ENCODE assay signal across 9 mouse cellular contexts in the genomic region with DNA sequence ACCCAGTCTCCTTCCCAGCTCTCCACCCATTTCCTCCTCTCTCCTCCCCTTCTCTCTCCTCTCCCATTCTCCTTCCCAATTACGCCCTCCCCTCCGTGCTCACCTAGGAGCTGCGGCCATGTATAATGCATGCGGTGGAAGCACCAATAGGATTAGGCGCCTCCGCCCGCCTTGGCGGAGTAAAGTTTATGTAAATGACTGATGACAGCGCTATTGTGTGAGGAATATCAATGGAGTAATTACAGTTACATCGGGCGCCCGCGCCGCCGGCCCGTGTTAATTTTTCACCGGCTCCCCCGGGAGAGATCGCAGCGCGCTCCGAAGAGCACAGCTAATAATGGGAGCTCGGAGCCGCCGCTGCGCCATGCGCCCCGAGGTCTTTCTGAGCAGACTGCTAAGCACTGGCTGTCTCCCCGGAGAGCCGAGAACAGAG. TPM values are rescaled to one million over a fixed set of nuclear protein-coding genes. Genes with fewer than 3 reads are reported as not detected.
DNase-seq lines count a peak whose midpoint lies in the region; ATAC-seq lines count a peak whose summit lies in the region.
"Had no signal": no experiment of that assay in that cellular context is flagged by ENCODE, and none has a peak within 500 bp of the region (broad histone marks: within the 10 kb centered on the region; RNA-seq: fewer than 3 reads in every experiment).

No protein-coding gene starts in this region.

- H3K4me1 ChIP-seq in heart, embryonic 14.5 days (ENCODE audit: control insufficient read depth in 2 of 2, insufficient read depth in 2 of 2, low read length in 2 of 2): peaks cover 5 to 8% of the 10 kb centered on the region in 2 experiments
- peaks cover 44% of the 10 kb centered on the region for H3K4me1 ChIP-seq in hindbrain, embryonic 12.5 days
- peaks cover 23% of the 10 kb centered on the region for H3K4me1 ChIP-seq in midbrain, embryonic 16.5 days (ENCODE audit: control insufficient read depth, insufficient read depth, low read length)

- ATAC-seq in heart, embryonic 14.5 days (ENCODE audit: insufficient number of reproducible peaks, insufficient read depth, low FRiP score, low read depth): no peak
- peak; percentile 18; the same call in 1 of the 2 replicates for ATAC-seq in common myeloid progenitor, adult 5-6 weeks (replicated peaks; ENCODE audit: low read depth, poor library complexity, severe bottlenecking)
- ATAC-seq in hindbrain, embryonic 12.5 days (ENCODE audit: low FRiP score): peak; percentile 89
- peak; percentile 89 for ATAC-seq in midbrain, embryonic 16.5 days

- under 1% methylated on average over 30 of the region's 30 CpGs for WGBS in heart, embryonic 14.5 days
- under 1% methylated on average over 30 of the region's 30 CpGs for WGBS in hindbrain, embryonic 12.5 days
- under 1% methylated on average over 30 of the region's 30 CpGs for WGBS in midbrain, embryonic 16.5 days

- H3K4me2 ChIP-seq in heart, embryonic 14.5 days (ENCODE audit: low read length): peak overlapping the region; percentile 86
- H3K4me2 ChIP-seq in hindbrain, embryonic 12.5 days (replicated peaks): peak overlapping the region; percentile 61
- H3K4me2 ChIP-seq in midbrain, embryonic 16.5 days (ENCODE audit: low read length): peak overlapping the region; percentile 85

- peak overlapping the region; percentile 30 to 46 for H3K4me3 ChIP-seq in heart, embryonic 14.5 days (ENCODE audit: control insufficient read depth in 1 of 2, insufficient read depth in 1 of 2, low read depth in 1 of 2, low read length in 2 of 2)
- H3K4me3 ChIP-seq in hindbrain, embryonic 12.5 days: peak overlapping the region; percentile 33
- H3K4me3 ChIP-seq in midbrain, embryonic 16.5 days (ENCODE audit: low read depth, low read length): peak overlapping the region; percentile 45

- peaks cover 66% of the 10 kb centered on the region for H3K27me3 ChIP-seq in heart, embryonic 14.5 days (ENCODE audit: control insufficient read depth, insufficient read depth, low read length)
- peaks cover 84% of the 10 kb centered on the region for H3K27me3 ChIP-seq in hindbrain, embryonic 12.5 days
- H3K27me3 ChIP-seq in midbrain, embryonic 16.5 days (ENCODE audit: control insufficient read depth, insufficient read depth, low read depth, low read length): peaks cover 34% of the 10 kb centered on the region

- H3K36me3 ChIP-seq in heart, embryonic 14.5 days (ENCODE audit: control insufficient read depth, insufficient read depth, low read length): no peaks in the 10 kb centered on the region
- H3K36me3 ChIP-seq in hindbrain, embryonic 12.5 days: no peaks in the 10 kb centered on the region
- no peaks in the 10 kb centered on the region for H3K36me3 ChIP-seq in midbrain, embryonic 16.5 days (ENCODE audit: control insufficient read depth, insufficient read depth, low read length)
- H3K36me3 ChIP-seq: G1E had no signal

- no peak overlapping the region for H3K27ac ChIP-seq in heart, embryonic 14.5 days (replicated peaks in 1 of 2; ENCODE audit: control insufficient read depth in 1 of 2, insufficient read depth in 1 of 2, low read depth in 2 of 2, low read length in 2 of 2)
- peak overlapping the region; percentile 94 for H3K27ac ChIP-seq in hindbrain, embryonic 12.5 days
- H3K27ac ChIP-seq in midbrain, embryonic 16.5 days (ENCODE audit: low read length): peak overlapping the region; percentile 86

- H3K9ac ChIP-seq in heart, embryonic 14.5 days (ENCODE audit: low read length): peak overlapping the region; percentile 60; the same call in 1 of the 2 replicates
- peak overlapping the region; percentile 48 for H3K9ac ChIP-seq in hindbrain, embryonic 12.5 days
- H3K9ac ChIP-seq in midbrain, embryonic 16.5 days (ENCODE audit: low read depth, low read length): peak overlapping the region; percentile 76

- intact Hi-C loops in heart, postnatal 25 days (cut with DNase I): no loop called here

- H3K9me3 ChIP-seq in heart, embryonic 14.5 days (ENCODE audit: control insufficient read depth, low read length): no peaks in the 10 kb centered on the region
- H3K9me3 ChIP-seq in hindbrain, embryonic 12.5 days (replicated peaks): no peaks in the 10 kb centered on the region
- no peaks in the 10 kb centered on the region for H3K9me3 ChIP-seq in midbrain, embryonic 16.5 days (replicated peaks; ENCODE audit: control insufficient read depth, low read length, poor library complexity, severe bottlenecking)
- H3K9me3 ChIP-seq: G1E had no signal

- DNase-seq in heart, postnatal 25 days (ENCODE audit: low spot score): no peak
- DNase-seq in left cerebral cortex, adult 11 months (ENCODE audit: low spot score): peak; percentile 39
- no peak for DNase-seq in gastrocnemius, postnatal 4 days (ENCODE audit: low spot score in 2 of 2)
- no peak for DNase-seq in urinary bladder, postnatal 25 days (ENCODE audit: low spot score)

RNA-seq across cellular contexts. Expression of gene Lmx1b, which starts 23.9 kb away (rescaled TPM):
- 0.07 TPM in 1 of 2 replicates, not detected in the other for polyA plus RNA-seq in heart, embryonic 14.5 days (2014; fragmentation: Nextera tagmentation; extraction: Ambion mirVana)
- total RNA-seq in heart, postnatal 25 days (2021): under 1 TPM; 0.17 to 0.21 TPM
- total RNA-seq in common myeloid progenitor, adult 5-6 weeks (2017): not detected in 2 replicates
- polyA plus RNA-seq in hindbrain, embryonic 12.5 days (2016; fragmentation: Nextera tagmentation; extraction: Ambion mirVana): 5.0 and 5.6 TPM in 2 replicates
- 0.95 and 0.98 TPM in 2 replicates for polyA plus RNA-seq in midbrain, embryonic 16.5 days (2015; fragmentation: Nextera tagmentation; extraction: Ambion mirVana)
- 1 to 10 TPM in 1 of 2 experiments, under 1 TPM in 1; 0.98 to 1.3 TPM for total RNA-seq in gastrocnemius, postnatal 4 days (2021)
- polyA plus RNA-seq: G1E had no signal

Comparison
In these comparisons a context has a peak if more than half of its experiments do, and no peak if none do; other contexts are left out.
1. H3K27ac ChIP-seq: peak in hindbrain, embryonic 12.5 days (single experiment) and midbrain, embryonic 16.5 days (single experiment); none in heart, embryonic 14.5 days (0 of 2).
2. Peak in every context shown above with its lines, with median percentiles within 50 percentile points of each other: H3K4me2 ChIP-seq, H3K4me3 ChIP-seq and H3K9ac ChIP-seq.